Mouse (Mus musculus): ENCODE measurements at regions not wholly inside any gene's neighbourhood (a gene's known extent, or its start where the extent isn't known, plus 50 kb on each side); places are given as distances from the start of the nearest gene placed in this dataset.
"Not testable (repeated sequence)": the region's sequence is repeated elsewhere in the genome, so short reads cannot be mapped to it uniquely, and the experiment has no call there.

DNA sequence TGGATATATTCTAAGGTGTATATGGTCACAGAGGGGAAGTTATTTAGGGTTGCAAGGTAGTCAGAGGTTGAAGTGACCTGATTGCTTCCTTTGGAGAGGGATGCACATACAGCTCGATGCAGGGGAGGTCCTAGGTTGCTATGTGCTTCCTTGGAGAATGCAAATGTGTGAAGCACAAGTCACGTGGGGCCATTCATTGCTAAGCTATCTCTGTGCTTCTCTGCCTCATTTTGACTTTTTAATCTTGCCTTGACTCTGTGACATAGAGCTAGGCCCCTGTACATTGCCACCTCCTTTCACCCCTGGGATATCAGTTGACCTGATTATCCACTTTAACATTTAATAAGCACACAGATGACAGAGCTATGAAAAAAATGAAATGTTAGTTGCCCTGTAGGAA, 446.2 kb upstream of the Cwc22 start:
- no peak overlapping the region for H3K4me3 ChIP-seq
- H3K27ac ChIP-seq: no peak overlapping the region
- H3K9me3 ChIP-seq: no peaks in the 10 kb centered on the region
- no peak for DNase-seq (ENCODE audit: extremely low spot score, low spot score)
- no peaks in the 10 kb centered on the region for H3K36me3 ChIP-seq (replicated peaks)
- H3K4me1 ChIP-seq: no peaks in the 10 kb centered on the region
- WGBS: 70% methylated on average over 2 of the region's 2 CpGs
- no peaks in the 10 kb centered on the region for H3K27me3 ChIP-seq (ENCODE audit: poor library complexity, severe bottlenecking)

- H3K27me3 ChIP-seq (ENCODE audit: poor library complexity, severe bottlenecking): no peaks in the 10 kb centered on the region
- no peaks in the 10 kb centered on the region for H3K4me1 ChIP-seq
- H3K36me3 ChIP-seq (replicated peaks): no peaks in the 10 kb centered on the region
- no peaks in the 10 kb centered on the region for H3K9me3 ChIP-seq
- WGBS: 81% methylated on average over 4 of the region's 4 CpGs
- no peak for DNase-seq (ENCODE audit: extremely low spot score, low spot score)
- no peak overlapping the region for H3K4me3 ChIP-seq
- H3K27ac ChIP-seq: no peak overlapping the region
Observed at GRCm38 (mm10) chr2:78388001-78388400, 441.8 kb upstream of the Cwc22 start.

- Histone ChIP-seq H3K9me3 (no peaks in the 10 kb centered on the region), H3K36me3 (replicated peaks) (no peaks in the 10 kb centered on the region), H3K4me1 (no peaks in the 10 kb centered on the region), H3K27ac (no peak overlapping the region), H3K4me3 (no peak overlapping the region), H3K27me3 (ENCODE audit: poor library complexity, severe bottlenecking) (no peaks in the 10 kb centered on the region)
- no peak for DNase-seq (ENCODE audit: extremely low spot score, low spot score)
Observed at GRCm38 (mm10) chr2:78381234-78381633, 435.1 kb upstream of the Cwc22 start.

GRCm38 (mm10) chr2:78331736-78332475, 385.7 kb upstream of the Cwc22 start:
- Histone ChIP-seq H3K4me3 (no peak overlapping the region), H3K4me1 (no peaks in the 10 kb centered on the region), H3K9me3 (no peaks in the 10 kb centered on the region), H3K27ac (no peak overlapping the region), H3K36me3 (replicated peaks) (no peaks in the 10 kb centered on the region), H3K27me3 (ENCODE audit: poor library complexity, severe bottlenecking) (no peaks in the 10 kb centered on the region)
- WGBS: 82% methylated on average over 5 of the region's 5 CpGs
- no peak for DNase-seq (ENCODE audit: extremely low spot score, low spot score)

GRCm38 (mm10) chr2:78326091-78326490, 379.9 kb upstream of the Cwc22 start:
- no peak for DNase-seq (ENCODE audit: extremely low spot score, low spot score)
- 90% methylated on average over 2 of the region's 2 CpGs for WGBS
- Histone ChIP-seq H3K4me1 (no peaks in the 10 kb centered on the region), H3K27me3 (ENCODE audit: poor library complexity, severe bottlenecking) (no peaks in the 10 kb centered on the region), H3K9me3 (0 out of 2 replicates have a peak, but pooled peaks cover 5% of the 10 kb centered on the region), H3K4me3 (no peak overlapping the region), H3K27ac (no peak overlapping the region), H3K36me3 (replicated peaks) (no peaks in the 10 kb centered on the region)

DNA sequence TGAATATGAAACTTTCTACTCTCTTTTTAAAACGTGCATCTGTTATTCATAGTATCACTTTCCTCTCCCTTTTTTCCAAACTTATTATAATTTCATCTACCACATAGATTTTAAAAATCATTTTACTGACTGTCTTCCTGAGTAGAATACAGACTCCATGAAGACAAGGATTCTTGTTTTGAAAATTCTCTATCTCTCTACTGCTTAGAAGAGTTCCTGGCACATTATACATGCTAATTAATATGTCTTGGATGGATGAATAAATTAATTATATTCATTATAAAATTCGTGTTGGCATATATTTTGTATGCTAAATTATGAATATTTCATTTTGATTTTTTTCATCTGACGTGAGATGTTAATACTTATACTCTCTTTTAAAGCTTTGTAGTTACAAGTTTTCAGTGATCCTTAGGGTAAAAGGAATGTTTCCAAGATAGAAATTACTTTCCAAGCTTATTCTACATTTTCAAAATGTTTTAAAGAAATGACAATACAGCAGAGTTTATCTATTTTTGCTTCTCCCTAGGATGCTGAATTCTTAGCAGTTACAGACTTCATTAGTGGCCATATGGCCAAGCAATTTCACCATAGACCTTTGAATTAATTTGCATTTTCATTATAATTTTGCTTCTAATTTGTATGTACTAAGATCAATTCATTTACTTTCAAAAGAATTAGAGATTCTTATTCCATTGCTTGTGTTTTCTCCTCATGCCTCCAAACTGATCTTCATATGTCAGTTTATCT, 376.2 kb upstream of the Cwc22 start:
- 74% methylated on average over 3 of the region's 3 CpGs for WGBS
- Histone ChIP-seq H3K9me3 (0 out of 2 replicates have a peak, but pooled peaks cover 5% of the 10 kb centered on the region), H3K4me3 (no peak overlapping the region), H3K27ac (no peak overlapping the region), H3K4me1 (no peaks in the 10 kb centered on the region), H3K27me3 (ENCODE audit: poor library complexity, severe bottlenecking) (no peaks in the 10 kb centered on the region), H3K36me3 (replicated peaks) (no peaks in the 10 kb centered on the region)
- DNase-seq (ENCODE audit: extremely low spot score, low spot score): no peak

DNA sequence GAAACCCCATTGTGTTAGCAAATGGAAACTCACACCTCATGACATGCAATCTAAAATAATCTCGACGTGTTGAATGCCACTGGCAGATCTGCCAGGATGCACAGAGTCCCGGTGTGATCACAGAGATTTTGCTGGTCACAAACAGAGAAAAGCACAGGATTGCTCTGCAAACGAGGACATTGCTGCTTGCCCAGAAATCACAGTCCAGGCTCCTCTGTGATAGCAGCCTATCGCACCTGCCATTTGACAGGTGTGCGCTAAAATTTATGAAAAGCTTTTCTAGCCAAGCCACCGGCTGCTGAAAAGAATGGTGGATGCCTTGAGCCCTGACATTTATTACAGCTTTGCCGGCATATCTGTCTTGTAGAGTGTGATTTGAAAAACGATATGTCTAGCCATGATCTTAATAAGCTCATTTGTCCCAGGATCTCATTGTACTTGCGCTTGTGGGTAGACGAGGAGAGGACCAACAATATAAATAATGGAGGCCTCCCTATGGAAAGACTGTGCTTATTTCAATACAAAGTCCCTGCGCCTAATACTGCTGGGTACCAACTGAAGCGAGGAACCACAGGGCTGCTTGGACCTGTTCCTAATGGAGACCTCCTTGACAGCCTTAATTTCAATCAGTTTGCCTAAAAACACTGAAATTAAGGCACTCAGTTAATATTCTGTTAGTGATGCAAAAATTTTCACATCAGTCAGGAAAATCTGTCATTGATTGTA, 365.8 kb upstream of the Cwc22 start:
- 87% methylated on average over 13 of the region's 13 CpGs for WGBS
- Histone ChIP-seq H3K27me3 (ENCODE audit: poor library complexity, severe bottlenecking) (no peaks in the 10 kb centered on the region), H3K27ac (no peak overlapping the region), H3K4me3 (no peak overlapping the region), H3K9me3 (no peaks in the 10 kb centered on the region), H3K36me3 (replicated peaks) (no peaks in the 10 kb centered on the region), H3K4me1 (peaks cover 5% of the 10 kb centered on the region; the same call in 1 of the 2 replicates)
- DNase-seq (ENCODE audit: extremely low spot score, low spot score): no peak

DNA sequence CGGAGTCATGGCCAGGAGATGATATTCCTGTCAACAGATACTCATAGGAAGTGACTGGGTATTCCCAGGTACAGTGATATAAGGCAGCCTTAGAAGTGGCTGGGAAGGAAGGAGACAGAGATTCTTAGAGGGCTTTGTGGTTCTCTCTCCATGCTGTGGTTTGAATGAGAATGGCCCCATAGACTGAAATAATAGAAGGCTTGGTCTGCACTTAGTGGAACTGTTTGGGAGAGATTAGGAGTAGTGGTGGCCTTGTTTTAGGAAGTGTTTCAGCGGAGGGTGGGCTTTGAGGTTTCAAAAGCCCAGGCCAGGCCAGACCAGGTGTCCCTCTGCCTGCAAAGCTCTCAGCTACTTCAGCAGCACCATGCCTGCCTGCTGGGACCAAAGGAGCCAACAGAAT, 363.2 kb upstream of the Cwc22 start:
- no peak overlapping the region for H3K4me3 ChIP-seq
- H3K27me3 ChIP-seq (ENCODE audit: poor library complexity, severe bottlenecking): no peaks in the 10 kb centered on the region
- no peaks in the 10 kb centered on the region for H3K36me3 ChIP-seq (replicated peaks)
- H3K27ac ChIP-seq: no peak overlapping the region
- H3K4me1 ChIP-seq: peaks cover 5% of the 10 kb centered on the region; the same call in 1 of the 2 replicates
- no peaks in the 10 kb centered on the region for H3K9me3 ChIP-seq
- no peak for DNase-seq (ENCODE audit: extremely low spot score, low spot score)
- WGBS: 51% methylated on average over 2 of the region's 2 CpGs

DNA sequence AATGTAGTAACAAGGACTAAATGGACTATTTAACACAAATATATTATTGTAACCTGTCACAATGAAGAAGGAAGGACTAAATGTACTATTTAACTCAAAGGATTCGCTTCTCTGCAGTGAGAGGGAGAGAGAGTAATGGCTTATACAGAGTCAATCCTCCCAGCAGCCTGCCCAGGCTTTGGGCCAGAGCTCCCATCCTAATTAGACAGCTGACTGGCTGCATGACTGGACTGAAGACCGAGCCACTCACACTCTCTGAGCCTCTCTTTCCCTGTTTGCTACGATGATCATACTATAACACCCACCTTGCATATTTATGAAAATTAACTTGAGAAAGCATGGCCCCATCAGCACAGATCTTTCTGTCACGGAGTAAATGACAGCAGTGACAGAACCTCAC, 360.7 kb upstream of the Cwc22 start:
- 86% methylated on average over 4 of the region's 4 CpGs for WGBS
- H3K4me1 ChIP-seq: peaks cover 5% of the 10 kb centered on the region; the same call in 1 of the 2 replicates
- H3K9me3 ChIP-seq: no peaks in the 10 kb centered on the region
- H3K36me3 ChIP-seq (replicated peaks): no peaks in the 10 kb centered on the region
- no peak overlapping the region for H3K4me3 ChIP-seq
- H3K27ac ChIP-seq: no peak overlapping the region
- DNase-seq (ENCODE audit: extremely low spot score, low spot score): no peak
- H3K27me3 ChIP-seq (ENCODE audit: poor library complexity, severe bottlenecking): no peaks in the 10 kb centered on the region

GRCm38 (mm10) chr2:78291665-78292064, 345.5 kb upstream of the Cwc22 start:
- DNase-seq (ENCODE audit: extremely low spot score, low spot score): no peak
- H3K4me1 ChIP-seq: no peaks in the 10 kb centered on the region
- H3K4me3 ChIP-seq: no peak overlapping the region
- no peaks in the 10 kb centered on the region for H3K27me3 ChIP-seq (ENCODE audit: poor library complexity, severe bottlenecking)
- H3K9me3 ChIP-seq: no peaks in the 10 kb centered on the region
- 41% methylated on average over 1 of the region's 1 CpGs for WGBS
- no peaks in the 10 kb centered on the region for H3K36me3 ChIP-seq (replicated peaks)
- no peak overlapping the region for H3K27ac ChIP-seq

GRCm38 (mm10) chr2:78284806-78285205, 338.6 kb upstream of the Cwc22 start:
- H3K36me3 ChIP-seq (replicated peaks): no peaks in the 10 kb centered on the region
- peak overlapping the region; percentile 40; the same call in 1 of the 2 replicates for H3K27ac ChIP-seq
- no peaks in the 10 kb centered on the region for H3K27me3 ChIP-seq (ENCODE audit: poor library complexity, severe bottlenecking)
- H3K4me1 ChIP-seq: peaks cover 18% of the 10 kb centered on the region
- no peak overlapping the region for H3K4me3 ChIP-seq
- DNase-seq (ENCODE audit: extremely low spot score, low spot score): no peak
- H3K9me3 ChIP-seq: no peaks in the 10 kb centered on the region

DNA sequence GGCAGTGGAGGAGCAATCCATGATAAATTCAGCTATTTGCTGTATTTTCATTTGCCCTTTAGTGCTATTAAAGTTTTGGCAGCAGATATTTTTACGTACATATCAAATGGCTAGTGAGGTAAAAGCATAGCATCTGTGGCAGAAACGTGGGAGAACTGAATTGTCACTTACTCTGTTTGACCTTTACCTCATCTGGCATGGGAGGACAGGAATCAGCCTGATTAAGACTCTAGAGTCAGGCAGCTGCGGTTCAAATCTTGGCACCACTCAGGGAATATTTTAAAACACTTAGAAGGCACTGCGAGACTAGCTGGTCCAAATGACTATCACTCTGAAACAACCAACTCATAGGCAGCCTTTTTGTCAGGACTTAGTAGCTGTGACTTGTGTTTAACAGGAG, 337.4 kb upstream of the Cwc22 start:
- Histone ChIP-seq H3K27me3 (ENCODE audit: poor library complexity, severe bottlenecking) (no peaks in the 10 kb centered on the region), H3K4me3 (no peak overlapping the region), H3K27ac (no peak overlapping the region), H3K9me3 (no peaks in the 10 kb centered on the region), H3K4me1 (peaks cover 18% of the 10 kb centered on the region), H3K36me3 (replicated peaks) (no peaks in the 10 kb centered on the region)
- 84% methylated on average over 4 of the region's 4 CpGs for WGBS
- DNase-seq (ENCODE audit: extremely low spot score, low spot score): no peak

DNA sequence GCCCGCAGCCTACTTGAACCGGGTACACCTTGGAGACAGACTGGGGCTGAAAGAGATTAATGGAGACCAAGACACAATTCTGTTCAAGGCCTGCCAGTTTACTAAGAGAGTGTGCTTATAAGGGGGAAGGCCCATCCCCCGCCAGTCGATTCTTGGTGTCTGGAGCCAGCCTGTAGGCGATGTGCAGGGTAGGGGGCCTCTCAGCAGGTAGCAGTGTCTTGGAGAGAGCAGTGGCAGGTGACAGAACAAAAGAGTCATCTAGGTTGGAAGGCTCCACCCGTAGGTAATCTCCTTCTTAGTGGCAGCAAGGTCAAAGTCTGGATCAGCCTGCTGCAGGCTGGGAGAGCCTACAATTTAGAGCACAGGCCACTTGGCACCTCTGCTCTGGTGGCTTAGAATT, 335.7 kb upstream of the Cwc22 start:
- not testable (repeated sequence) for H3K4me3 ChIP-seq; DNase-seq (ENCODE audit: extremely low spot score, low spot score); H3K36me3 ChIP-seq (replicated peaks); H3K27ac ChIP-seq; H3K9me3 ChIP-seq; H3K27me3 ChIP-seq (ENCODE audit: poor library complexity, severe bottlenecking)
- peaks cover 21% of the 10 kb centered on the region for H3K4me1 ChIP-seq
- 53% methylated on average over 6 of the region's 6 CpGs for WGBS
